Mouse (Mus musculus): ENCODE data around the gene Rars2. TPM values are rescaled to one million over a fixed set of nuclear protein-coding genes. Genes with fewer than 3 reads are reported as not detected.

The Rars2 gene
- total RNA-seq, 2 experiments from 2014 or later = 27.5 to 32.4 TPM

- DNase-seq (ENCODE audit: low spot score in 2 of 2) = no peak
- intact Hi-C loops (cut with DNase I) = no loop called here
Measured at GRCm38 (mm10) chr4:34637851-34638250, 23.1 kb downstream of the Rars2 start.

GRCm38 (mm10) chr4:34639745-34640364 is 25.1 kb downstream of the Rars2 start:
- DNase-seq (ENCODE audit: low spot score in 2 of 2) = no peak
- intact Hi-C loops (cut with DNase I) = no loop called here

GRCm38 (mm10) chr4:34640731-34641130 is 26.0 kb downstream of the Rars2 start:
- DNase-seq (ENCODE audit: low spot score in 2 of 2) = no peak
- intact Hi-C loops (cut with DNase I) = no loop called here

GRCm38 (mm10) chr4:34644779-34645178 is 30.0 kb downstream of the Rars2 start:
- intact Hi-C loops (cut with DNase I) = no loop called here
- DNase-seq (ENCODE audit: low spot score in 2 of 2) = no peak

GRCm38 (mm10) chr4:34653179-34653578 is 38.4 kb downstream of the Rars2 start:
- DNase-seq (ENCODE audit: low spot score in 2 of 2) = no peak
- intact Hi-C loops (cut with DNase I) = no loop called here

GRCm38 (mm10) chr4:34656101-34656500 is 41.3 kb downstream of the Rars2 start:
- intact Hi-C loops (cut with DNase I) = no loop called here

GRCm38 (mm10) chr4:34659012-34659411 is 44.3 kb downstream of the Rars2 start:
- intact Hi-C loops (cut with DNase I) = no loop called here
- DNase-seq (ENCODE audit: low spot score in 2 of 2) = no peak

More at GRCm38 (mm10) chr4:34656101-34656500, 41.3 kb downstream of the Rars2 start:
- DNase-seq (ENCODE audit: low spot score in 2 of 2) = no peak

GRCm38 (mm10) chr4:34661514-34661913 is 46.8 kb downstream of the Rars2 start:
- intact Hi-C loops (cut with DNase I) = no loop called here
- DNase-seq (ENCODE audit: low spot score in 2 of 2) = no peak

GRCm38 (mm10) chr4:34661927-34662326 is 47.2 kb downstream of the Rars2 start:
- DNase-seq (ENCODE audit: low spot score in 2 of 2) = peak in 1 of 2 experiments; percentile 55
- intact Hi-C loops (cut with DNase I) = no loop called here

- intact Hi-C loops (cut with DNase I) = no loop called here
- DNase-seq (ENCODE audit: low spot score in 2 of 2) = no peak
Measured at GRCm38 (mm10) chr4:34667923-34668322, 53.2 kb downstream of the Rars2 start.

GRCm38 (mm10) chr4:34673721-34674120 is 59.0 kb downstream of the Rars2 start:
- intact Hi-C loops (cut with DNase I) = no loop called here
- DNase-seq (ENCODE audit: low spot score in 2 of 2) = no peak

GRCm38 (mm10) chr4:34680530-34680929 is 65.8 kb downstream of the Rars2 start:
- no peak for DNase-seq (ENCODE audit: low spot score in 2 of 2)
- intact Hi-C loops (cut with DNase I) = loop anchor here (10.0 kb wide), 1 partner anchor 204 kb away; the partner anchor contains the start of gene Zfp292

GRCm38 (mm10) chr4:34686874-34687567 is 72.3 kb downstream of the Rars2 start, which contains the start of gene Slc35a1:
Slc35a1 (minus strand) TSS chr4:34687438.
- DNase-seq (ENCODE audit: low spot score in 2 of 2) = peak; percentile 93 to 97
- intact Hi-C loops (cut with DNase I) = loop anchor here (1.0 to 10.0 kb wide), 4 partner anchors 72 to 235 kb away; partner anchors contain the start of genes Smim8 and Zfp292

GRCm38 (mm10) chr4:34688021-34688420 is 73.3 kb downstream of the Rars2 start:
- no peak for DNase-seq (ENCODE audit: low spot score in 2 of 2)
- intact Hi-C loops (cut with DNase I) = loop anchor here (5.0 to 10.0 kb wide), 2 partner anchors 197 to 234 kb away; partner anchors contain the start of gene Zfp292

GRCm38 (mm10) chr4:34701528-34701927 is 86.8 kb downstream of the Rars2 start:
- intact Hi-C loops (cut with DNase I) = no loop called here
- no peak for DNase-seq (ENCODE audit: low spot score in 2 of 2)

- intact Hi-C loops (cut with DNase I) = no loop called here
- DNase-seq (ENCODE audit: low spot score in 2 of 2) = no peak
Measured at GRCm38 (mm10) chr4:34702231-34702630, 87.5 kb downstream of the Rars2 start.

- intact Hi-C loops (cut with DNase I) = no loop called here
Measured at GRCm38 (mm10) chr4:34703029-34703428, 88.3 kb downstream of the Rars2 start.

GRCm38 (mm10) chr4:34707248-34707647 is 92.5 kb downstream of the Rars2 start:
- intact Hi-C loops (cut with DNase I) = no loop called here
- DNase-seq (ENCODE audit: low spot score in 2 of 2) = no peak

More at GRCm38 (mm10) chr4:34703029-34703428, 88.3 kb downstream of the Rars2 start:
- DNase-seq (ENCODE audit: low spot score in 2 of 2) = no peak

- intact Hi-C loops (cut with DNase I) = no loop called here
- peak in 1 of 2 experiments; percentile 76 for DNase-seq (ENCODE audit: low spot score in 2 of 2)
Measured at GRCm38 (mm10) chr4:34708127-34708526, 93.4 kb downstream of the Rars2 start.

Data from left cerebral cortex, postnatal 25 days (tissue).